Mouse (Mus musculus): ENCODE measurements around the gene Loxl1. TPM values are rescaled to one million over a fixed set of nuclear protein-coding genes. Genes with fewer than 3 reads are reported as not detected.
A peak's percentile ranks its signal among the peaks of the same experiment; 100 is the strongest.
"Not testable (repeated sequence)": the region's sequence is repeated elsewhere in the genome, so short reads cannot be mapped to it uniquely, and the experiment has no call there.

The Loxl1 gene
- polyA plus RNA-seq, 1 experiment from 2014 or later: 16.0 TPM

- H3K36me3 ChIP-seq (ENCODE audit: control insufficient read depth, insufficient read depth, low read length): no peaks in the 10 kb centered on the region
- WGBS: 82% methylated on average over 3 of the region's 3 CpGs
- H3K4me1 ChIP-seq (ENCODE audit: control insufficient read depth, insufficient read depth, low read length): 0 out of 2 replicates have a peak, but pooled peaks cover 2% of the 10 kb centered on the region
- H3K27ac ChIP-seq (replicated peaks; ENCODE audit: low read depth, low read length): no peak overlapping the region
- no peak overlapping the region for H3K9ac ChIP-seq (ENCODE audit: low read length)
- H3K27me3 ChIP-seq (ENCODE audit: control insufficient read depth, insufficient read depth, low read length): no peaks in the 10 kb centered on the region
- H3K4me2 ChIP-seq (ENCODE audit: low read depth, severe bottlenecking): no peak overlapping the region
- DNase-seq (ENCODE audit: low spot score) (no peak), ATAC-seq (ENCODE audit: insufficient number of reproducible peaks, low FRiP score, low TSS enrichment, low read depth) (no peak)
- no peaks in the 10 kb centered on the region for H3K9me3 ChIP-seq (ENCODE audit: control insufficient read depth, low read length)
- H3K4me3 ChIP-seq (ENCODE audit: low read depth, low read length): no peak overlapping the region
Measured at GRCm38 (mm10) chr9:58265368-58265767, 47.6 kb downstream of the Loxl1 start.

DNA sequence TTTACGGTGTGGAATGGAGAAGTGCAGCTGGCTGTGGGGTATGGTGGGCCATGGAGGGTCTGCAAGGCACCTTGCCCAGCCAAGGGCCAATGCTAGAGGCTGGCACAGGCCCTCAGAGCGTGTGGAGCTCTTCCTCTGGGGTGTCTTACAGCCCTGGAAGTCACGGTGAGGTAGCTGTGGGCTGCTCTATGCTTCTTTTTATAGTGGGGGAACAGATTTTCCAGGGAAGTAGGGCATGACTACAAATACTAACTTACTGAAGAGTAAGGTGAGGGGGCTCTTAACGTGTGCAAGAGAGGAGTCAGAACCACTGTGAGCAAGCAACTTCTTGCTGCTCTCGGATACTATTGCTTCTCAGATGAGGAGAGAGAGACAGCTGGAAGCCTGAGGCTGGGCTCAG lies 50.5 kb downstream of the Loxl1 start:
- ATAC-seq (ENCODE audit: insufficient number of reproducible peaks, low FRiP score, low TSS enrichment, low read depth): no peak
- 92% methylated on average over 5 of the region's 5 CpGs for WGBS
- H3K4me2 ChIP-seq (ENCODE audit: low read depth, severe bottlenecking): no peak overlapping the region
- no peaks in the 10 kb centered on the region for H3K36me3 ChIP-seq (ENCODE audit: control insufficient read depth, insufficient read depth, low read length)
- H3K4me1 ChIP-seq (ENCODE audit: control insufficient read depth, insufficient read depth, low read length): 0 out of 2 replicates have a peak, but pooled peaks cover 2% of the 10 kb centered on the region
- H3K9ac ChIP-seq (ENCODE audit: low read length): no peak overlapping the region
- no peaks in the 10 kb centered on the region for H3K9me3 ChIP-seq (ENCODE audit: control insufficient read depth, low read length)
- no peak overlapping the region for H3K27ac ChIP-seq (replicated peaks; ENCODE audit: low read depth, low read length)
- no peak for DNase-seq (ENCODE audit: low spot score)
- H3K4me3 ChIP-seq (ENCODE audit: low read depth, low read length): no peak overlapping the region
- no peaks in the 10 kb centered on the region for H3K27me3 ChIP-seq (ENCODE audit: control insufficient read depth, insufficient read depth, low read length)

DNA sequence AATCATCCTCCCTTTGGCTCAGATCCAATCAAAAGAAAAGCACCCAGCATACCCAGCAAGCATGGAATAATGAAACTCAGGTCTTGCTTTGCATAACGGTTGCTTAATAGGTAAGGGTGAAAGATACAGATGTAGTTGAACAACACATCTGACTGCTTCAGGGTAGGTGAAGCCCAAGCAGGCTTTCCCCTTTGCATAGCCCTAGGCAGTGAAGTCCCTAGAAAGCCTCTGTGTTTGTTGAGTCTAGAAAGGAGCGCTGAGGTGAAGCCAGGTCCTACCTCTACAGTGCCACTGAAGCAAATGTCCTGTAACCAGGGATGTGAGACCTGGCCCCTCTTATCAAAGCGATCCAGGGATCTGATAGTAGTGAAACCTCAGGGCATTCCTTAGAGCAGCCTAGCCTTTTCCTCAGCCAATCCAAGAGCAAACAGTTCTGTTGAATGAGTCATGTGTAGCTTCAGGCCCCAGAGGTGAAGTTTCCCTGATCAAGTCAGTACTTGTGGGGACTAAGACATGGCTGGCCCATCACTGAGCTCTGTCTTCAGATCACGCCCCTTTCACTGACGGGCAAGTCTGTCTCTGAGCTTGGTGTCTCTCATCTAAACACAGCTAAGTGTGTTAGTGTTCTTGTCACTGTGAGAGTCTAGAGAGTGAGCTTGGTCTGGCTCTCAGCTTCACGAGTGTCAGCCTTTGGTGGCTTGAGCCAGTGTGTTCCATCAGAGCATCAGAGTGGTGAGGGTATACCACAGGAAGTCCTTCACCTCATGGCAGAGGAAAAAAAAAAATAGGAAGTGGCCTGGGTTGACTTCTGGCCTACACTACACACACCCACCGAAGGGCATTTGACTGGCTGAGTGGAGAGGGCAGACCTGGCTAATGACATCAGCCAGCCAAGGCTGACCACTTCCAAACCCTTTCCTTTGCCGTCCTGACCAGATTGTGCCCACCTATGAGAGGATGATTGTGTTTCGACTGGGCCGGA lies 57.0 kb downstream of the Loxl1 start:
- Histone ChIP-seq H3K9me3 (ENCODE audit: control insufficient read depth, low read length) (no peaks in the 10 kb centered on the region), H3K4me2 (ENCODE audit: low read depth, severe bottlenecking) (no peak overlapping the region), H3K9ac (ENCODE audit: low read length) (no peak overlapping the region), H3K4me1 (ENCODE audit: control insufficient read depth, insufficient read depth, low read length) (peaks cover 4% of the 10 kb centered on the region; the same call in 1 of the 2 replicates), H3K27ac (replicated peaks; ENCODE audit: low read depth, low read length) (no peak overlapping the region), H3K4me3 (ENCODE audit: low read depth, low read length) (no peak overlapping the region), H3K36me3 (ENCODE audit: control insufficient read depth, insufficient read depth, low read length) (peaks cover 2% of the 10 kb centered on the region; the same call in 1 of the 2 replicates), H3K27me3 (ENCODE audit: control insufficient read depth, insufficient read depth, low read length) (no peaks in the 10 kb centered on the region)
- DNase-seq (ENCODE audit: low spot score) (no peak), ATAC-seq (ENCODE audit: insufficient number of reproducible peaks, low FRiP score, low TSS enrichment, low read depth) (no peak)
- WGBS: 88% methylated on average over 10 of the region's 10 CpGs

DNA sequence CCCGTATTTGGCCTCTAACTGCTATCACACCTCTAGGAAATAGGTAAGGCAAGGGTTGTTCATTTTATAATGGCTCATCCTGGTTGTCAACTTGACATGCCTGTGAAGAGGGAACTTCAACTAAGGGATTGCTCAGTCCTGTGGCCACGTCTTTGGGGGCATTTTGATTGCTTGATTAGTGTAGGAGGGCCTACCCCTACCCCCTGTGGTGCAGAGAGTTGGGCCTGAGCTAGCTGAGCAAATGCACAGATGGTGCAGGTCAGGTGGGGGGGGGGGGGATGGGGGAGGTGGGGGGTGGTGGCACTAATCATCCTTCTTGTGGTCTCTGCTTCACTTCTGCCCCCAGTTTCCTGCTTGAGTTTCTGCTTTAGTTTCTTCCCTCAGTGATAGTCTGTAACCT lies 57.9 kb downstream of the Loxl1 start:
- Histone ChIP-seq H3K9me3 (ENCODE audit: control insufficient read depth, low read length) (no peaks in the 10 kb centered on the region), H3K4me2 (ENCODE audit: low read depth, severe bottlenecking) (no peak overlapping the region), H3K36me3 (ENCODE audit: control insufficient read depth, insufficient read depth, low read length) (peaks cover 2% of the 10 kb centered on the region; the same call in 1 of the 2 replicates), H3K27me3 (ENCODE audit: control insufficient read depth, insufficient read depth, low read length) (no peaks in the 10 kb centered on the region), H3K4me3 (ENCODE audit: low read depth, low read length) (no peak overlapping the region), H3K4me1 (ENCODE audit: control insufficient read depth, insufficient read depth, low read length) (peaks cover 4% of the 10 kb centered on the region; the same call in 1 of the 2 replicates), H3K9ac (ENCODE audit: low read length) (no peak overlapping the region), H3K27ac (replicated peaks; ENCODE audit: low read depth, low read length) (no peak overlapping the region)
- 35% methylated on average over 2 of the region's 2 CpGs for WGBS
- no peak for ATAC-seq (ENCODE audit: insufficient number of reproducible peaks, low FRiP score, low TSS enrichment, low read depth)
- DNase-seq (ENCODE audit: low spot score): no peak

- not testable (repeated sequence) for DNase-seq (ENCODE audit: low spot score); H3K27me3 ChIP-seq (ENCODE audit: control insufficient read depth, insufficient read depth, low read length); H3K27ac ChIP-seq (replicated peaks; ENCODE audit: low read depth, low read length); H3K9me3 ChIP-seq (ENCODE audit: control insufficient read depth, low read length); H3K4me1 ChIP-seq (ENCODE audit: control insufficient read depth, insufficient read depth, low read length); H3K36me3 ChIP-seq (ENCODE audit: control insufficient read depth, insufficient read depth, low read length); ATAC-seq (ENCODE audit: insufficient number of reproducible peaks, low FRiP score, low TSS enrichment, low read depth)
- Histone ChIP-seq H3K9ac (ENCODE audit: low read length) (peak overlapping the region; percentile 67), H3K4me2 (ENCODE audit: low read depth, severe bottlenecking) (peak overlapping the region; percentile 90), H3K4me3 (ENCODE audit: low read depth, low read length) (peak overlapping the region; percentile 71)
- WGBS: 74% methylated on average over 5 of the region's 5 CpGs
Measured at GRCm38 (mm10) chr9:58253805-58254122, 59.2 kb downstream of the Loxl1 start.

DNA sequence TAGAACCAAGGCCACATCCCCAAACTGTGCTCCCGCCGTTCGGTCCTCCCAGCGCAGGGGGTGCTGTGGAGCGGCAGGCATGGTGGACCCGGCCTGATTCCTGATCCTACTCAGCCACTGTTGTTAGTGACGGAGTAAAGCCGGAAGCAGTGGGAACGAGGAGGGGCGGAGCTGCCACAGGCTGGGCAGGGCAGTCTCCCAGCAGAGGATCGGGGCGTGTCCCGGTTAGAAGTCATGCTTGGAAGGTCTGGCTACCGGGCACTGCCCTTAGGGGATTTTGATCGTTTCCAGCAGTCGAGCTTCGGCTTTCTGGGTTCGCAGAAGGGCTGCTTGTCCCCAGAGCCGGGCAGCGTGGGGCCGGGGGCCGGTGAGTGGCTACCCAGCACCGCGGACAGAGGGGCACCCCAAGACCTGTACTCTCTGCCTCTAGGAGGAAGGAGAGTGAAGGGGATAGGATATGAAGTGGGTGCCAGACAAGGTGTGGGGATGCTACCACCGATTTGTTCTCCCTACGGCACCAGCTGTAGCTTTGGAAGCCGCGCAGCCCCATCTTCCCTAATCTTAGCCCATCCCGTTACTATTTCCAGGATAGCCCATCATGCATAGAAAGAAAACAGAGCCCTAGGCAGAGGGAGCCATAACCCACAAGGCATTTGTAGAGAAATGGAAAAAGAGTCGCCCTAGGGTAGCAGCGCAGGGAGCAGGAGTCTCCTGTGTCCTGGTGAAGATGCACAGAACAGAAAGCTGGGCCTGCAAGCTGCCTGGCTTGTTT lies 59.8 kb downstream of the Loxl1 start, which contains the start of gene Stoml1:
Stoml1 (plus strand) TSS at position 132 of the 772 bp plus-strand sequence.
- ATAC-seq (ENCODE audit: insufficient number of reproducible peaks, low FRiP score, low TSS enrichment, low read depth) (peak; percentile 93), DNase-seq (ENCODE audit: low spot score) (peak; percentile 99)
- Histone ChIP-seq H3K4me1 (ENCODE audit: control insufficient read depth, insufficient read depth, low read length) (peaks cover 14% of the 10 kb centered on the region), H3K4me2 (ENCODE audit: low read depth, severe bottlenecking) (peak within 1 kb of the TSS; percentile 90), H3K9me3 (ENCODE audit: control insufficient read depth, low read length) (no peaks in the 10 kb centered on the region), H3K36me3 (ENCODE audit: control insufficient read depth, insufficient read depth, low read length) (peaks cover 2% of the 10 kb centered on the region; the same call in 1 of the 2 replicates), H3K27ac (replicated peaks; ENCODE audit: low read depth, low read length) (no peak within 1 kb of the TSS), H3K4me3 (ENCODE audit: low read depth, low read length) (peak within 1 kb of the TSS; percentile 71), H3K27me3 (ENCODE audit: control insufficient read depth, insufficient read depth, low read length) (no peaks in the 10 kb centered on the region), H3K9ac (ENCODE audit: low read length) (peak within 1 kb of the TSS; percentile 67)
- WGBS: under 1% methylated on average over 31 of the region's 31 CpGs

- H3K9me3 ChIP-seq (ENCODE audit: control insufficient read depth, low read length); DNase-seq (ENCODE audit: low spot score); H3K4me2 ChIP-seq (ENCODE audit: low read depth, severe bottlenecking); H3K27ac ChIP-seq (replicated peaks; ENCODE audit: low read depth, low read length); H3K36me3 ChIP-seq (ENCODE audit: control insufficient read depth, insufficient read depth, low read length); H3K27me3 ChIP-seq (ENCODE audit: control insufficient read depth, insufficient read depth, low read length); H3K9ac ChIP-seq (ENCODE audit: low read length); H3K4me3 ChIP-seq (ENCODE audit: low read depth, low read length); ATAC-seq (ENCODE audit: insufficient number of reproducible peaks, low FRiP score, low TSS enrichment, low read depth): not testable (repeated sequence)
- H3K4me1 ChIP-seq (ENCODE audit: control insufficient read depth, insufficient read depth, low read length): peaks cover 20% of the 10 kb centered on the region
- WGBS: 91% methylated on average over 1 of the region's 1 CpGs
Measured at GRCm38 (mm10) chr9:58250730-58251129, 62.3 kb downstream of the Loxl1 start.

- Histone ChIP-seq H3K36me3 (ENCODE audit: control insufficient read depth, insufficient read depth, low read length) (no peaks in the 10 kb centered on the region), H3K27me3 (ENCODE audit: control insufficient read depth, insufficient read depth, low read length) (no peaks in the 10 kb centered on the region), H3K4me2 (ENCODE audit: low read depth, severe bottlenecking) (peak overlapping the region; percentile 64), H3K9ac (ENCODE audit: low read length) (peak overlapping the region; percentile 74), H3K9me3 (ENCODE audit: control insufficient read depth, low read length) (no peaks in the 10 kb centered on the region), H3K27ac (replicated peaks; ENCODE audit: low read depth, low read length) (no peak overlapping the region; the same call in 1 of the 2 replicates), H3K4me1 (ENCODE audit: control insufficient read depth, insufficient read depth, low read length) (peaks cover 20% of the 10 kb centered on the region), H3K4me3 (ENCODE audit: low read depth, low read length) (no peak overlapping the region)
- DNase-seq (ENCODE audit: low spot score): no peak
- ATAC-seq (ENCODE audit: insufficient number of reproducible peaks, low FRiP score, low TSS enrichment, low read depth): no peak
- 77% methylated on average over 8 of the region's 8 CpGs for WGBS
Measured at GRCm38 (mm10) chr9:58250322-58250721, 62.7 kb downstream of the Loxl1 start.

Measured in limb, embryonic 11.5 days (tissue).